Mouse (Mus musculus) urinary bladder, adult 18-20 months (tissue): ENCODE results near the gene Wnt3.
"Not testable (repeated sequence)": the region's sequence is repeated elsewhere in the genome, so short reads cannot be mapped to it uniquely, and the experiment has no call there.

ENCODE experiments used
- DNase-seq, 2 experiments: peaks; one replicate each; pipeline ENCODE4 v3.0.0; 2022; ENCODE audit warnings: low spot score in 2 of 2, mixed read lengths in 2 of 2

Gene Wnt3

GRCm38 (mm10) chr11:103773387-103774227 is at the start of gene Wnt3:
Wnt3 (plus strand) TSS chr11:103774150.
- peak in 1 of 2 experiments; percentile 8 for DNase-seq

- DNase-seq = no peak
Measured at GRCm38 (mm10) chr11:103724331-103724771, 49.6 kb upstream of the Wnt3 start.

GRCm38 (mm10) chr11:103729282-103729985 is 44.5 kb upstream of the Wnt3 start:
- DNase-seq = no peak

GRCm38 (mm10) chr11:103731594-103731993 is 42.4 kb upstream of the Wnt3 start:
- no peak for DNase-seq

GRCm38 (mm10) chr11:103732306-103732705 is 41.6 kb upstream of the Wnt3 start:
- no peak for DNase-seq

- no peak for DNase-seq
Measured at GRCm38 (mm10) chr11:103733069-103733468, 40.9 kb upstream of the Wnt3 start.

- DNase-seq = no peak
Measured at GRCm38 (mm10) chr11:103733961-103734360, 40.0 kb upstream of the Wnt3 start.

- no peak for DNase-seq
Measured at GRCm38 (mm10) chr11:103734411-103735045, 39.4 kb upstream of the Wnt3 start.

GRCm38 (mm10) chr11:103735046-103735781 is 38.7 kb upstream of the Wnt3 start:
- no peak for DNase-seq

- peak in 1 of 2 experiments; percentile 29 for DNase-seq
Measured at GRCm38 (mm10) chr11:103749306-103750089, 24.5 kb upstream of the Wnt3 start, which contains the start of gene Wnt9b. Wnt9b (minus strand) TSS chr11:103749821.

GRCm38 (mm10) chr11:103750612-103751011 is 23.3 kb upstream of the Wnt3 start:
- no peak for DNase-seq

- DNase-seq = no peak
Measured at GRCm38 (mm10) chr11:103758054-103758453, 15.9 kb upstream of the Wnt3 start.

GRCm38 (mm10) chr11:103758706-103759105 is 15.2 kb upstream of the Wnt3 start:
- no peak for DNase-seq

- DNase-seq = no peak
Measured at GRCm38 (mm10) chr11:103760101-103760500, 13.8 kb upstream of the Wnt3 start.

- DNase-seq = not testable (repeated sequence)
Measured at GRCm38 (mm10) chr11:103760891-103761290, 13.1 kb upstream of the Wnt3 start.

GRCm38 (mm10) chr11:103763410-103764163 is 10.4 kb upstream of the Wnt3 start:
- peak in 1 of 2 experiments; percentile 14 for DNase-seq

GRCm38 (mm10) chr11:103764601-103765000 is 9.3 kb upstream of the Wnt3 start:
- no peak for DNase-seq

GRCm38 (mm10) chr11:103765556-103766011 is 8.4 kb upstream of the Wnt3 start:
- no peak for DNase-seq

- DNase-seq = no peak
Measured at GRCm38 (mm10) chr11:103771160-103771817, 2.7 kb upstream of the Wnt3 start.
